Mouse (Mus musculus) heart, embryonic 16.5 days (tissue): ENCODE results near the gene Rad23a. TPM values are rescaled to one million over a fixed set of nuclear protein-coding genes. Genes with fewer than 3 reads are reported as not detected.
"Not testable (repeated sequence)": the region's sequence is repeated elsewhere in the genome, so short reads cannot be mapped to it uniquely, and the experiment has no call there.

ENCODE experiments used
- ATAC-seq: fragments of 200-750 bp; cut with Nextera tagmentation; replicated peaks from 2 replicates; pipeline ENCODE4 v1.8.0; 2017; ENCODE audit warnings: moderate number of reproducible peaks; ENCODE audit not compliant: insufficient read depth, low FRiP score; ENCODE audit errors: extremely low read depth
- H3K27ac ChIP-seq: fragments of 300-500 bp; sonication (generic); 2 replicates; pipeline ENCODE4 v1.5.1; 2014; ENCODE audit warnings: mild to moderate bottlenecking, low read length, control low read depth, moderate library complexity
- H3K27me3 ChIP-seq: fragments of 300-500 bp; sonication (generic); 2 replicates; pipeline ENCODE4 v1.6.1; 2014; ENCODE audit warnings: low read length, mixed read lengths; ENCODE audit not compliant: control insufficient read depth, insufficient read depth
- H3K36me3 ChIP-seq: fragments of 300-500 bp; sonication (generic); 2 replicates; pipeline ENCODE4 v1.6.1; 2014; ENCODE audit not compliant: control insufficient read depth, insufficient read depth
- H3K4me1 ChIP-seq: fragments of 300-500 bp; sonication (generic); 2 replicates; pipeline ENCODE4 v1.6.1; 2014; ENCODE audit warnings: low read length, mixed read lengths; ENCODE audit not compliant: control insufficient read depth, insufficient read depth
- H3K4me2 ChIP-seq: fragments of 300-500 bp; sonication (generic); 2 replicates; pipeline ENCODE4 v1.6.1; 2014; ENCODE audit warnings: low read depth, mild to moderate bottlenecking, control low read depth, low read length
- H3K4me3 ChIP-seq: fragments of 300-500 bp; sonication (generic); 2 replicates; pipeline ENCODE4 v1.5.1; 2014; ENCODE audit warnings: mild to moderate bottlenecking, control low read depth, low read length
- H3K9ac ChIP-seq: fragments of 300-500 bp; sonication (generic); 2 replicates; pipeline ENCODE4 v1.6.1; 2014; ENCODE audit warnings: low read length, control low read depth
- H3K9me3 ChIP-seq: fragments of 300-500 bp; sonication (generic); replicated peaks from 2 replicates; pipeline ENCODE4 v1.6.1; 2016; ENCODE audit warnings: low read length; ENCODE audit not compliant: control insufficient read depth
- WGBS: fragments of 180-500 bp; shearing (Covaris S2); extraction: QIAGEN DNeasy Blood & Tissue Kit; methylation state at CpG from one replicate; pipeline ENCODE4 v1.1.7; 2014; 5-methylcytosine and 5-hydroxymethylcytosine counted together
- polyA plus RNA-seq: library from polyadenylated mRNA; unstranded; fragments of >200 nt; fragmentation: Nextera tagmentation; extraction: Ambion mirVana; gene quantifications from 2 replicates; pipeline ENCODE4 v1.2.1, GENCODE M21; 2015

The Rad23a gene
- polyA plus RNA-seq, 1 experiment from 2014 or later: 131 TPM

GRCm38 (mm10) chr8:84834866-84835855 is 5.3 kb downstream of the Rad23a start:
- H3K9ac ChIP-seq: no peak overlapping the region
- no peaks in the 10 kb centered on the region for H3K27me3 ChIP-seq
- H3K4me1 ChIP-seq: peaks cover 23% of the 10 kb centered on the region
- H3K9me3 ChIP-seq: no peaks in the 10 kb centered on the region
- H3K27ac ChIP-seq: peak overlapping the region; percentile 49; the same call in 1 of the 2 replicates
- H3K4me2 ChIP-seq: no peak overlapping the region
- no peak overlapping the region for H3K4me3 ChIP-seq
- peaks cover 39% of the 10 kb centered on the region for H3K36me3 ChIP-seq
- ATAC-seq: peak; percentile 31; the same call in 1 of the 2 replicates
- WGBS: 42% methylated on average over 10 of the region's 10 CpGs

- Histone ChIP-seq H3K9me3 (no peaks in the 10 kb centered on the region), H3K27ac (peak overlapping the region; percentile 49; the same call in 1 of the 2 replicates), H3K4me1 (peaks cover 17% of the 10 kb centered on the region), H3K4me2 (no peak overlapping the region), H3K27me3 (no peaks in the 10 kb centered on the region), H3K36me3 (peaks cover 39% of the 10 kb centered on the region), H3K4me3 (no peak overlapping the region), H3K9ac (no peak overlapping the region)
- WGBS: 86% methylated on average over 19 of the region's 19 CpGs
- ATAC-seq: no peak
These were observed 6.2 kb downstream of the Rad23a start for GRCm38 (mm10) chr8:84834002-84834865.

- H3K9ac ChIP-seq: peak overlapping the region; percentile 99
- H3K27me3 ChIP-seq: no peaks in the 10 kb centered on the region
- peaks cover 17% of the 10 kb centered on the region for H3K4me1 ChIP-seq
- no peak for ATAC-seq
- H3K36me3 ChIP-seq: peaks cover 35% of the 10 kb centered on the region
- H3K4me2 ChIP-seq: peak overlapping the region; percentile 73
- H3K4me3 ChIP-seq: peak overlapping the region; percentile 96
- peak overlapping the region; percentile 95 for H3K27ac ChIP-seq
- WGBS: 57% methylated on average over 10 of the region's 10 CpGs
- no peaks in the 10 kb centered on the region for H3K9me3 ChIP-seq
These were observed 7.4 kb downstream of the Rad23a start for GRCm38 (mm10) chr8:84832759-84833742.

GRCm38 (mm10) chr8:84832034-84832717 is 8.3 kb downstream of the Rad23a start:
- Histone ChIP-seq H3K36me3 (peaks cover 27% of the 10 kb centered on the region), H3K9me3 (no peaks in the 10 kb centered on the region), H3K27ac (peak overlapping the region; percentile 95), H3K4me1 (peaks cover 17% of the 10 kb centered on the region), H3K4me2 (peak overlapping the region; percentile 73), H3K27me3 (no peaks in the 10 kb centered on the region), H3K9ac (peak overlapping the region; percentile 99), H3K4me3 (peak overlapping the region; percentile 96)
- under 1% methylated on average over 59 of the region's 59 CpGs for WGBS
- peak; percentile 56; the same call in 1 of the 2 replicates for ATAC-seq

DNA sequence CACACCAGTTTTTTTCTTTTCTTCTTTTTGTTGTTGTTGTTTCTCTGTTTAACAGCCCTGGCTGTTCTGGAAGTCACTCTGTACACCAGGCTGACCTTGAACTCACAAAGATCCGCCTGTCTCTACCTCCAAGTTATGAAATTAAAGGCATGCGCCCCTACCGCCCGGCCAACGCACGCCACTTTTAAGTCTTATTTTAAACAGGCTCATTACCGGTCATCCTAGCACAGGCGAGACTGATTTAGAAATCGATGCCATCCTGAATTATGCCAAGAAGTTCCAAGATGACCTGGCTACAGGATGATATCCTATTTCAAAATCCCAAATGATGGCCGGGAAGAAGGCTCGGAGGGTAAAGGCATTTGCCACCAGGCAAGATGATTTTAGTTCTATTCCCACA is 9.0 kb downstream of the Rad23a start, which contains the start of gene Gadd45gip1:
Gadd45gip1 (plus strand) TSS at position 33 of the 400 bp plus-strand sequence.
- Histone ChIP-seq H3K27me3 (no peaks in the 10 kb centered on the region), H3K9ac (peak within 1 kb of the TSS; percentile 99), H3K9me3 (no peaks in the 10 kb centered on the region), H3K27ac (peak within 1 kb of the TSS; percentile 95), H3K4me1 (peaks cover 17% of the 10 kb centered on the region), H3K4me3 (peak within 1 kb of the TSS; percentile 96), H3K36me3 (peaks cover 21% of the 10 kb centered on the region), H3K4me2 (peak within 1 kb of the TSS; percentile 73)
- no peak for ATAC-seq
- WGBS: 54% methylated on average over 11 of the region's 11 CpGs

DNA sequence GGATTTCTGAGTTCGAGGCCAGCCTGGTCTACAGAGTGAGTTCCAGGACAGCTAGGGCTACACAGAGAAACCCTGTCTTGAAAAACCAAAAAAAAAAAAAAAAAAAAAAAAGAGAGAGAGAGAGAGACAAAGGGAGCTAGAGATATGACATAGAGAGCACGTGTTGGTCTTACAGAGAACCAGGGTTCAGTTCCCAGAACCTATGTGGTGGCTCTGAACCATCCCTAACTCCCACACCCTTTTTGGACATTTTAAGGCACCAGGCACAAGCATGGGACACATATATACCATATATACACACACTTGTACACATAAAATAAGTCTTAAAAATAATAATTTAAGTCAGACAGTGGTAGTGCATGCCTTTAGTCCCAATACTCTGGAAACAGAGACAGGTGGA is 13.9 kb downstream of the Rad23a start:
- H3K27me3 ChIP-seq, H3K27ac ChIP-seq, H3K9ac ChIP-seq, H3K36me3 ChIP-seq, H3K4me3 ChIP-seq, H3K4me2 ChIP-seq, ATAC-seq, H3K9me3 ChIP-seq: not testable (repeated sequence)
- 85% methylated on average over 2 of the region's 2 CpGs for WGBS
- peaks cover 11% of the 10 kb centered on the region for H3K4me1 ChIP-seq

DNA sequence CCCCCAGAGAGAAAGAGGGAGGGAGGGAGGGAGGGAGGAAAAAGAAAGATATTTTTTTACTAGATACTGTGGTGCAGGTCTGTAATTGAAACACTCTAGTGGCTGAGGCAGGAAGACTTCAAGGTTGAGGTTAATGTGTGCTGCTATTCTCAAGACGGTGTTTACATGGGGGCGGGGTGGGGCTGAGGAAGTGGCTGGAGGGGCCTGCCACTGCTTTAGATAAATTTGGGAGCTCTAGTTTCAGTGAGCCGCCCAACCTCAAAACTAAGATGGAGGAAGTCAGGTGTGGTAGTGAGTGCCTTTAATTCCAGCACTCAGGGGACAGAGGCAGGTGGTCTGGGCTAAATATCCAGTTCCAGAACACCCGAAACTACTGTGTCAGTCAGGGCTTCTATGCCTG is 14.8 kb downstream of the Rad23a start:
- Histone ChIP-seq H3K27ac (no peak overlapping the region), H3K4me1 (peaks cover 11% of the 10 kb centered on the region), H3K9me3 (no peaks in the 10 kb centered on the region), H3K4me2 (no peak overlapping the region), H3K36me3 (no peaks in the 10 kb centered on the region), H3K27me3 (no peaks in the 10 kb centered on the region), H3K9ac (no peak overlapping the region), H3K4me3 (no peak overlapping the region)
- 0 out of 2 replicates have a peak, but pooled peaks have one; percentile 20 for ATAC-seq
- WGBS: 61% methylated on average over 4 of the region's 4 CpGs
